Mouse (Mus musculus) forebrain, postnatal 0 days (tissue): ENCODE data around the gene Ttc16. TPM values are rescaled to one million over a fixed set of nuclear protein-coding genes. Genes with fewer than 3 reads are reported as not detected.
A peak's percentile ranks its signal among the peaks of the same experiment; 100 is the strongest.

Experiments used
- ATAC-seq: fragments of 200-750 bp; cut with Nextera tagmentation; 2 replicates; pipeline ENCODE4 v1.8.0; 2017; ENCODE audit warnings: mild to moderate bottlenecking, moderate library complexity
- DNase-seq: peaks from one replicate; pipeline ENCODE4 v3.0.0-alpha.2; 2015
- H3K27ac ChIP-seq: fragments of 300-500 bp; sonication (generic); 2 replicates; pipeline ENCODE4 v1.5.1; 2014; ENCODE audit warnings: low read depth, mild to moderate bottlenecking, antibody characterized with exemption, low read length, moderate library complexity, mixed read lengths
- H3K27me3 ChIP-seq: fragments of 300-500 bp; sonication (generic); 2 replicates; pipeline ENCODE4 v1.6.1; 2014; ENCODE audit warnings: mild to moderate bottlenecking, low read length, mixed read lengths; ENCODE audit not compliant: insufficient read depth
- H3K36me3 ChIP-seq: fragments of 300-500 bp; sonication (generic); 2 replicates; pipeline ENCODE4 v1.6.1; 2014; ENCODE audit warnings: mild to moderate bottlenecking, moderate library complexity; ENCODE audit not compliant: insufficient read depth
- H3K4me1 ChIP-seq: fragments of 300-500 bp; sonication (generic); 2 replicates; pipeline ENCODE4 v1.6.1; 2014; ENCODE audit warnings: antibody characterized with exemption; ENCODE audit not compliant: insufficient read depth
- H3K4me2 ChIP-seq: fragments of 300-500 bp; sonication (generic); 2 replicates; pipeline ENCODE4 v1.6.1; 2014; ENCODE audit warnings: low read depth, mild to moderate bottlenecking, moderate library complexity
- H3K4me3 ChIP-seq: fragments of 300-500 bp; sonication (generic); 2 replicates; pipeline ENCODE4 v1.5.1; 2014; ENCODE audit warnings: low read depth, low read length, mixed read lengths
- H3K9ac ChIP-seq: fragments of 300-500 bp; sonication (generic); 2 replicates; pipeline ENCODE4 v1.6.1; 2014; ENCODE audit warnings: mild to moderate bottlenecking
- H3K9me3 ChIP-seq: fragments of 300-500 bp; sonication (generic); 2 replicates; pipeline ENCODE4 v1.6.1; 2016; ENCODE audit warnings: low read length
- CTCF ChIP-seq: sonication (generic); IDR thresholded peaks from 2 replicates; pipeline ENCODE4 v1.5.1; 2016; ENCODE audit warnings: antibody characterized with exemption, control low read depth, low read depth
- WGBS: fragments of 180-500 bp; shearing (Covaris S2); extraction: QIAGEN DNeasy Blood & Tissue Kit; methylation state at CpG from one replicate; pipeline ENCODE4 v1.1.7; 2014; 5-methylcytosine and 5-hydroxymethylcytosine counted together
- polyA plus RNA-seq: library from polyadenylated mRNA; unstranded; fragments of >200 nt; fragmentation: Nextera tagmentation; extraction: Ambion mirVana; gene quantifications from 2 replicates; pipeline ENCODE4 v1.2.1, GENCODE M21; 2015
- total RNA-seq: library from RNA; depleted of rRNA; stranded (reverse); fragments of >200 nt; gene quantifications from 2 replicates; pipeline ENCODE4 v1.2.3, GENCODE M21; 2014

Gene Ttc16
- total and polyA plus RNA-seq, 2 experiments from 2014 or later: 1.00 to 1.2 TPM

DNA sequence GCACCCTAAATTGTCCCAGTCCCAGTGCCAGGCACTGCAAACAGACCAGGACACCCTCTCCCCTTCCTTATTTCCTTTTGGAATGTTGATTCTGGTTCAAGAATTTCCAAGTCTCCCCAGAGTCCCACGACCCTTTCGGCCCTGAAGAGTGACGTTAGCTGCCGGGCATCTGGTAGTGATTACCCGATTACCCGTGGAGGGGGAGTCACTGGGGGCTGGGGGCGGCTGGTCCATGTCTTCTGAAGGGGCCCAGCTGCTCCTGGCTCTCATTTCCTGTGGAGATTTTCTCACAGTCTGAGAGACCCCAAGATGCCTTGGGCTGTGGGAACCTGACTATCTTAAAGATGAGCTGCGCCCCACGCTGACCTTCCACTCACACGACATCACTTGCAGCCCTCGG is 44.6 kb downstream of the Ttc16 start:
- WGBS: 63% methylated on average over 11 of the region's 11 CpGs
- TF ChIP-seq CTCF: no peak
- no peak for DNase-seq

DNA sequence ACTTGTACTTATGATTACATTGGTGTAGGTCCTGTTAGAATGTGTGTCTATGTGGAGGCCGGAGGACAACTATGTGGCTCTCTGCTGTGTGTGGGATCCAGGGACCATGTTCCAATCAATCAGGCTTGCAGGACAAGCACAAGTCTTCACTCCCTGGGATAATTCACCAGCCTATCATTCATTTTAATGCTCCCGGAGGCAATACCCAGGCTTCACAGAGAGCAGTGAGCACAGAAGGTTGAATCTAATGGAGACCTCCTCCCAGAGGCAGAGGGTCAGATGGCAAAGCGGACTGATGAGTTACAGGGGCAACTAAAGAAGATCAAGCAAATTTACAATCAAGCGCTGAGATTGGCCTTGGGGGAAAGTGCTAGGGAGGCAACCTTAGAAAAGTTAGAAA is 45.9 kb downstream of the Ttc16 start:
- ATAC-seq (no peak), DNase-seq (no peak)

More for the DNA sequence above, 44.6 kb downstream of the Ttc16 start:
- ATAC-seq: no peak
- H3K27ac ChIP-seq: no peak overlapping the region
- H3K4me2 ChIP-seq: no peak overlapping the region
- no peaks in the 10 kb centered on the region for H3K4me1 ChIP-seq
- H3K4me3 ChIP-seq: no peak overlapping the region
- H3K36me3 ChIP-seq: no peaks in the 10 kb centered on the region
- H3K27me3 ChIP-seq: no peaks in the 10 kb centered on the region
- no peak overlapping the region for H3K9ac ChIP-seq
- H3K9me3 ChIP-seq: no peaks in the 10 kb centered on the region

GRCm38 (mm10) chr2:32728463-32728862 is 47.0 kb downstream of the Ttc16 start:
- Histone ChIP-seq H3K9me3 (no peaks in the 10 kb centered on the region), H3K27me3 (no peaks in the 10 kb centered on the region), H3K27ac (no peak overlapping the region), H3K4me3 (no peak overlapping the region), H3K36me3 (no peaks in the 10 kb centered on the region), H3K4me2 (peak overlapping the region; percentile 19; the same call in 1 of the 2 replicates), H3K4me1 (no peaks in the 10 kb centered on the region), H3K9ac (no peak overlapping the region)
- no peak for TF ChIP-seq CTCF
- no peak for ATAC-seq
- DNase-seq: no peak
- 66% methylated on average over 7 of the region's 7 CpGs for WGBS

More for the DNA sequence above, 45.9 kb downstream of the Ttc16 start:
- no peaks in the 10 kb centered on the region for H3K36me3 ChIP-seq
- no peaks in the 10 kb centered on the region for H3K27me3 ChIP-seq
- no peaks in the 10 kb centered on the region for H3K9me3 ChIP-seq
- no peak overlapping the region for H3K27ac ChIP-seq
- WGBS: 80% methylated on average over 4 of the region's 4 CpGs
- no peak overlapping the region for H3K9ac ChIP-seq
- H3K4me1 ChIP-seq: no peaks in the 10 kb centered on the region
- H3K4me3 ChIP-seq: no peak overlapping the region
- TF ChIP-seq CTCF: no peak
- no peak overlapping the region for H3K4me2 ChIP-seq

- H3K9ac ChIP-seq: peak overlapping the region; percentile 10; the same call in 1 of the 2 replicates
- peak overlapping the region; percentile 49 for H3K4me2 ChIP-seq
- no peaks in the 10 kb centered on the region for H3K4me1 ChIP-seq
- DNase-seq (peak; percentile 86), ATAC-seq (peak; percentile 98)
- H3K27ac ChIP-seq: no peak overlapping the region
- peak overlapping the region; percentile 35 for H3K4me3 ChIP-seq
- no peak for TF ChIP-seq CTCF
- H3K9me3 ChIP-seq: no peaks in the 10 kb centered on the region
- H3K36me3 ChIP-seq: no peaks in the 10 kb centered on the region
- 2% methylated on average over 16 of the region's 16 CpGs for WGBS
- H3K27me3 ChIP-seq: no peaks in the 10 kb centered on the region
Measured at GRCm38 (mm10) chr2:32727435-32727834, 48.0 kb downstream of the Ttc16 start.

- H3K27ac ChIP-seq: no peak overlapping the region
- no peaks in the 10 kb centered on the region for H3K4me1 ChIP-seq
- no peak overlapping the region for H3K9ac ChIP-seq
- no peaks in the 10 kb centered on the region for H3K27me3 ChIP-seq
- DNase-seq (no peak), ATAC-seq (no peak)
- H3K4me3 ChIP-seq: no peak overlapping the region
- H3K4me2 ChIP-seq: no peak overlapping the region
- WGBS: 79% methylated on average over 16 of the region's 16 CpGs
- H3K9me3 ChIP-seq: no peaks in the 10 kb centered on the region
- H3K36me3 ChIP-seq: no peaks in the 10 kb centered on the region
- TF ChIP-seq CTCF: no peak
Measured at GRCm38 (mm10) chr2:32724832-32725790, 50.3 kb downstream of the Ttc16 start.

DNA sequence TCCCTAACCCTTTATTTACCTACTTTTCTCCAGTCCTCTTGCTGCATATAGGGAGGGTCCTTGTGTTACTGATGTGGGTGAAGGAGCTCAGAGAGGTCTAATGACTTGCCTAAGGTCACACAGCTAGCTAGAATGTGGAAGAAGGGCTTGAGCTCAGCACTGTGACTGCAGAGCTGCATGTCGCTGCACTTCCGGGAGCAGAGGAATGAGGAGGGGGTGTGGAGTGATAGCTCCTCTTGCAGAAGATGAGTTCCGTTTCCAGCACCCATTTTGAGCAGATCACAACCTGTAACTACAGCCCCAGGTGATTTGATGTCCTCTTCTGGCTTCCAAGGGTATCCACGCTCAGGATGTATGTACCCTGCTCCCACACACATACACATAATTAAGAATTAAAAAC is 51.3 kb downstream of the Ttc16 start:
- Histone ChIP-seq H3K4me2 (no peak overlapping the region), H3K4me1 (no peaks in the 10 kb centered on the region), H3K9me3 (no peaks in the 10 kb centered on the region), H3K27me3 (no peaks in the 10 kb centered on the region), H3K36me3 (no peaks in the 10 kb centered on the region), H3K4me3 (no peak overlapping the region), H3K9ac (no peak overlapping the region), H3K27ac (no peak overlapping the region)
- no peak for TF ChIP-seq CTCF
- 81% methylated on average over 4 of the region's 4 CpGs for WGBS
- DNase-seq: no peak
- no peak for ATAC-seq

- DNase-seq (no peak), ATAC-seq (no peak)
- no peak overlapping the region for H3K4me3 ChIP-seq
- TF ChIP-seq CTCF: no peak
- H3K4me2 ChIP-seq: no peak overlapping the region
- H3K27me3 ChIP-seq: no peaks in the 10 kb centered on the region
- no peaks in the 10 kb centered on the region for H3K36me3 ChIP-seq
- H3K9ac ChIP-seq: no peak overlapping the region
- H3K27ac ChIP-seq: no peak overlapping the region
- H3K4me1 ChIP-seq: no peaks in the 10 kb centered on the region
- WGBS: 75% methylated on average over 3 of the region's 3 CpGs
- no peaks in the 10 kb centered on the region for H3K9me3 ChIP-seq
Measured at GRCm38 (mm10) chr2:32722581-32722980, 52.9 kb downstream of the Ttc16 start.
